16 mouse cellular contexts compared by ENCODE assay signal in genomic region chr19:46312566-46312965, GRCm38 (mm10). TPM values are rescaled to one million over a fixed set of nuclear protein-coding genes. Genes with fewer than 3 reads are reported as not detected.
A peak's percentile ranks its signal among the peaks of the same experiment; 100 is the strongest.
DNase-seq lines count a peak whose midpoint lies in the region; ATAC-seq lines count a peak whose summit lies in the region.
"Had no signal": no experiment of that assay in that cellular context is flagged by ENCODE, and none has a peak within 500 bp of the region (broad histone marks: within the 10 kb centered on the region; RNA-seq: fewer than 3 reads in every experiment).

No protein-coding gene starts in this region.

- H3K4me2 ChIP-seq in kidney, embryonic 16.5 days (replicated peaks; ENCODE audit: low read depth, low read length): no peak overlapping the region

- WGBS in kidney, embryonic 16.5 days: 90% methylated on average over 21 of the region's 21 CpGs

- H3K36me3 ChIP-seq in kidney, embryonic 16.5 days (ENCODE audit: insufficient read depth, low read length): peaks cover 4% of the 10 kb centered on the region

- DNase-seq in cerebellum, adult 9-11 months: peak; percentile 39
- no peak for DNase-seq in cerebellum, postnatal 14 days
- DNase-seq in kidney, postnatal 10 days: peak; percentile 9
- peak; percentile 42 for DNase-seq in testis, postnatal 10 days (ENCODE audit: low spot score)
- no peak for DNase-seq in testis, postnatal 14 days (ENCODE audit: low spot score)
- DNase-seq in naive thymus-derived CD4-positive, alpha-beta T cell, adult 2 months (ENCODE audit: low read depth): peak; percentile 3
- DNase-seq: adrenal gland, postnatal 36 days; embryo, embryonic 11 days; lung, adult 2 months; right cerebral cortex, postnatal 14 days; thymus, postnatal 36 days had no signal

- H3K4me1 ChIP-seq in kidney, embryonic 16.5 days (ENCODE audit: insufficient read depth, low read length): peaks cover 8% of the 10 kb centered on the region

- H3K27me3 ChIP-seq in kidney, embryonic 16.5 days (ENCODE audit: insufficient read depth, low read length): peaks cover 52% of the 10 kb centered on the region

- no peak overlapping the region for H3K9ac ChIP-seq in kidney, embryonic 16.5 days (replicated peaks; ENCODE audit: low read length)

- H3K27ac ChIP-seq in kidney, embryonic 16.5 days (ENCODE audit: low read length): no peak overlapping the region
- H3K27ac ChIP-seq: heart, adult 2 months; kidney, postnatal 0 days had no signal

- no peak for ATAC-seq in kidney, embryonic 16.5 days (ENCODE audit: low FRiP score, low TSS enrichment)
- no peak for ATAC-seq in monocyte, adult 5-6 weeks (replicated peaks; ENCODE audit: insufficient number of reproducible peaks, low FRiP score, low TSS enrichment, poor library complexity, severe bottlenecking)

- H3K4me3 ChIP-seq in kidney, embryonic 16.5 days (ENCODE audit: low read length): no peak overlapping the region
- H3K4me3 ChIP-seq: heart, adult 2 months had no signal

- no peaks in the 10 kb centered on the region for H3K9me3 ChIP-seq in kidney, embryonic 16.5 days (ENCODE audit: low read length)

RNA-seq across cellular contexts. Expression of gene Nfkb2, which starts 8.4 kb away (rescaled TPM):
- polyA plus RNA-seq in kidney, embryonic 16.5 days (2015; fragmentation: Nextera tagmentation; extraction: Ambion mirVana): 9.7 and 11.5 TPM in 2 replicates
- 48.8 to 62.5 TPM (median 55.3 TPM) in 3 replicates for total RNA-seq in monocyte, adult 5-6 weeks (2017)

RNA-seq across cellular contexts. Expression of gene Psd, which starts 14.4 kb away (rescaled TPM):
- 4.5 and 5.4 TPM in 2 replicates for polyA plus RNA-seq in kidney, embryonic 16.5 days (2015; fragmentation: Nextera tagmentation; extraction: Ambion mirVana)
- 0.76 TPM in 1 of 3 replicates, not detected in the others for total RNA-seq in monocyte, adult 5-6 weeks (2017)

RNA-seq across cellular contexts. Expression of gene Fbxl15, which starts 15.4 kb away (rescaled TPM):
- 22.4 and 26.0 TPM in 2 replicates for polyA plus RNA-seq in kidney, embryonic 16.5 days (2015; fragmentation: Nextera tagmentation; extraction: Ambion mirVana)
- 1.2 to 3.0 TPM (median 2.2 TPM) in 3 replicates for total RNA-seq in monocyte, adult 5-6 weeks (2017)

RNA-seq across cellular contexts. Expression of gene Cuedc2, which starts 25.9 kb away (rescaled TPM):
- 188 and 198 TPM in 2 replicates for polyA plus RNA-seq in kidney, embryonic 16.5 days (2015; fragmentation: Nextera tagmentation; extraction: Ambion mirVana)
- 43.0 to 58.3 TPM (median 56.0 TPM) in 3 replicates for total RNA-seq in monocyte, adult 5-6 weeks (2017)

RNA-seq across cellular contexts. Expression of gene Mfsd13a, which starts 28.4 kb away (rescaled TPM):
- polyA plus RNA-seq in kidney, embryonic 16.5 days (2015; fragmentation: Nextera tagmentation; extraction: Ambion mirVana): 14.7 and 16.9 TPM in 2 replicates
- 0.57 to 2.9 TPM (median 0.75 TPM) in 3 replicates for total RNA-seq in monocyte, adult 5-6 weeks (2017)
- total RNA-seq: neutrophil, adult 5-6 weeks had no signal

Comparison
In these comparisons a context has a peak if more than half of its experiments do, and no peak if none do; other contexts are left out.
1. DNase-seq: peak in cerebellum, adult 9-11 months (single experiment), kidney, postnatal 10 days (single experiment), testis, postnatal 10 days (single experiment) and naive thymus-derived CD4-positive, alpha-beta T cell, adult 2 months (single experiment); none in cerebellum, postnatal 14 days (0 of 2) and testis, postnatal 14 days (single experiment).